Mouse (Mus musculus): ENCODE measurements around the gene Rfk.

DNA sequence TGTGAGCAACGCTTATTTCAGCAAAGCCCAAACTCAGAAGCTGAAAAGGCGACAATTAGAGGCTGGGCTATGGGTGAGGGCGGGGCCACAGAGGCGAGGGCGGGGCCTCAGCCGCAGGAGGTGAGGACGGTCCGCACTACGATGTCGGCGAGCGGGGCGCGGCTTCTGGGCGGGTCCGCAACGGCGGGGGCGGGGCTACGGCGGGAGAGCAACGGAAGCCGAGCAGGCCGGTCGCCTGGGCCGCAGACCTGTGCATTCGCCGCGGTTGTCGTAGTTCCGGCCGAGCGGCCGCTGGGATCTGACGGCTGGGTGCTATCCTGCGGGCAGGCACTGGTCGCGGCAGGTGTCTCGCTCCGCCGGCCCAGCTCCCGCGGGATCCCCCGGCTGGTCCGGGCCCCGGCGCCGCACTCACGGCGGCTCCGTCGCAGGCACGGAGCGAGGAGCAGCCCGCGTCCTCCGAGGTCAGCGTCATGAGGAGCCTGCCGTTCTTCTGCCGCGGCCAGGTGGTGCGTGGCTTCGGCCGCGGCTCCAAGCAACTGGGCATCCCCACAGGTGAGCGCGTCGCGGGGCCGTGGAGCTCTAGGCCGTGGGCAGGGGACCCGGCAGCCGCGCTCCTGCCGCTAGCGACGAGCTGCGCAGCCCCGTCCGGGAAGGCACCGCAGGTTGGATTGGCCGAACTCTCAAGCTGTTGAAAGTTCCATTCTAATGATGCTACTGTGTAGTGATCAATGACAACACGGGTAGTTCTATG, at the start of gene Rfk:
- TF ChIP-seq CTCF (IDR thresholded peaks at IDR 0.05; ENCODE audit: borderline replicate concordance, extremely low read depth, insufficient read depth, insufficient read length) (no peak), POLR2A (IDR thresholded peaks at IDR 0.05; ENCODE audit: borderline replicate concordance, extremely low read depth, insufficient read depth, insufficient read length, poor library complexity, severe bottlenecking) (peak; percentile 92)
